Mouse (Mus musculus): ENCODE measurements at regions not wholly inside any gene's neighbourhood (a gene's known extent, or its start where the extent isn't known, plus 50 kb on each side); places are given as distances from the start of the nearest gene placed in this dataset.

DNA sequence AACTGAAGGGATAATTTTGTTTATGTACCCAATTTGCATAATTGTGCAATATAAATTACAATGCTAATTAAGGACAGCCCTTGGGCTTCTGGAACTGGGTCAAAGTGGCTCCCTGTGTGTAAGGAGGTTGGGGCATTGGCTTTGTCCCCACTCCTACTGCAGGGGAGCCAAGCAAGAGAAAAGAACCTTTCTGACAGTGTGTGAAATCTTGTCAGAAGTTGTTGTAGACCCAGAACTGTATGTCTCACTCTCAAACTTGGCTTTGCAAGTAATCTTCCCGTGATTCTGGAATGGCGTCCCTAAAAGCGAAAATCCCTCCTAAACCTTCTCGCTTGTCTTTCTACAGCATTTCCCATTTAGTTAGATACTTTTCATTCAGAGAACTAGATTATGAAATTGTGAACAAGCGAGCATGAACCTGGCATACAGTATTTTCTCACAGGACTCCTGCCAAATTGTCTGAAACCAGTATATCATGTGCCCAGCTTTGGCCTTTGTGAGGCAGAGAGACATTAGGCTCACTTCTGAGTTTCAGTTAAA lies 83.8 kb upstream of the Gm11146 start:
- peak; percentile 1 for DNase-seq

DNA sequence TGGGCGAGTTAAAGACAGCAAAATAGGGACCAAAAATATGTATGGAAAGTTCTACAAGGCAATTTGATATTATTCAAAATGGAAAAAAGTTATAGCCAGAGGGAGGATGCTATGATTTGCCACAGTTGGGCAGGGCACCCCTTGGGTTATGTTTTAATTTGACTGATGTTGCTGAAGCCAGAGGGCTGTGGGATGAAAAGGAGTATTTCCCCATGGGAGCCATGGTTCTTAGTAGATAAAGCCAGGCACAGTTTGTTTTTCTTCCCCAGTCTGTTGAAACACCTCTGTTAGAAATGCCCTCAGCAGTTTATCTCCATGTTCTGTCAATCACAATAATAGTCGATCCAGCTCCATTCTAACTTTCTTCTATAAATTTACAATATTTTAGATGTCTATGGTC lies 82.6 kb upstream of the Gm11146 start:
- no peak for DNase-seq

DNA sequence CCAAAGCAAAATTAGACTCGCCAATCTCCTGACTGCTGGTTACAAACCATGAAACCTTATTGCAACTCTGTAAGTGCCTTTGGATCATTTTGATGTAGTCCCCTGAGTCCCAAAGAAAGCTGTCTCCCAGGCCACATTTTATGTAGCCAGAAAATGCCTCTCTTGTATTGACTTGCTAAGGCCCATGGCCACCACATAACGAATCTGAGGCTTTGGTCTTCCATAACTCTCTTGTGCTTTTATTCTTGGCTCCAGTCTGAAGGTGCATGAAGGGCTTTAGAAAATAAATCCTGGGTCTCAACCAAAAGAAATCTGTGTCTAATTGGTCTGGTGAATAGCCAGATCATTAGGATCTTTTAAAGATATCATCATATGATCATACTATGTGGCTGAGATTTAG lies 77.3 kb upstream of the Gm11146 start:
- no peak for DNase-seq

DNA sequence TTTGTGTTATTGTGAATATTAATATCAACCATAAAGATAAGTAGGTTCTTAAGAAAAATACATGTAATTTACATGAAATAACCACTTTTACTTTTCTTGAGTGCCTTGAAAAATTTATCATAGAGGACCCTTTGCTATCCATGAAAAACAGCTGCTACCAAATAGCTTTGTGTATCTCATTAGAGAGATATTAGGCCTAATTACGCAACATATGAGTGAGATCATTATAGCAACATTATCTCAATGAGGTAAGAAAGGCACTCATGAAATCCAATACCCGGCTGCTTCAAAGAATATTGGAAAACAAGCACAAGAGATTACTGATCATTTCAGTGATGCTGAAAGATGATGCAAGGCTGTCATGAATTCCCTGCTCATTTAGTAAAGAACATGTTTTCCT lies 74.9 kb upstream of the Gm11146 start:
- DNase-seq, result no peak

DNA sequence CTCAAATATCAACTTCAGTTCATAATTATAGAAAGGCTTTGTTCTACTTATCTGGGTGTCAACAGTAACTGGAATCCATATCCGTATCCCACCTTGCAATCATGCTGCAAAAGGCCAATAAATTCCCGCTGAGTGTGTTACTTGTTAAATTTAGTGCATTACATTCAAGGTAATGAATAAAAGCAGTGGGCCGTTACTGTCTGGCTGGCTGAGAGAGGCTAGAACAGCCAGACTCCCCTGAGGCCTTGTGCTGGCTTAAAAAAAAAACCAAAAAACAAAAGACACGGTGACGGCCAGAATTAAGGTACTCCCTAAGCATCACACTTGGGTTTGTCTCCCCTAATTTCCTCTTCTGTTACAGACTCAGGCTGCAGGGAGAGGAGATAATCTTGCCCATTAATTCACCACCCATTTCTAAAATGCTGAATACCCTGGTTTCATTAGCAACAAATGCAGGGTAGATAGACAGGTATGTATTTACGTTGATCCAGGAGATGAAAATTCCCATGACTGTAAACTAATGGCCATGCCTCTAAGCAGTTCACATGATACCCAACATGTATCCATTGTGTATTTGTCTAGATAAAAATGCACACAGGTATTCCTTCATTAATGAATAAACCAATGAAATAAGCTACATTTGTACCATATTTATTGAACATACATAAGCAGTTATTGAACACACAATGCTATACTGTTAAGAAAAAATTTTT lies 74.1 kb upstream of the Gm11146 start:
- DNase-seq, result no peak

DNA sequence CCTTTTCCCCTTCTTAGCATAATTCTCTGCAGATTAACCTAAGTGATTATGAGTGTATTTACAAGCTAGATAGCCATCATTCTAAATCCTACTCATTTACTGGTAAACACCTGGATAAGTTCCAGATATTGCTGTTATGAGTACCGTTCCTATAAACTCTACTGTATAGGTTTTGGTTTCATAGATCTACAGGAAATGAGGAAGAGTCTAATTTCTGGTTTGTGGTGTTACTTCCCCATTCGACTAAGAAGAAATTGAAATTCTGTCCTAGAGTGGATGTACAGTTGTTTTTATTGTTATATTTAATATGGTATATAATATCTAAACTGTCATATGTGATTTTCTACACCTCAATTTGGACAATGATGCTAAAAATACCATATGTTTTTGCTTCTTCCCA lies 69.4 kb upstream of the Gm11146 start:
- DNase-seq, result no peak

DNA sequence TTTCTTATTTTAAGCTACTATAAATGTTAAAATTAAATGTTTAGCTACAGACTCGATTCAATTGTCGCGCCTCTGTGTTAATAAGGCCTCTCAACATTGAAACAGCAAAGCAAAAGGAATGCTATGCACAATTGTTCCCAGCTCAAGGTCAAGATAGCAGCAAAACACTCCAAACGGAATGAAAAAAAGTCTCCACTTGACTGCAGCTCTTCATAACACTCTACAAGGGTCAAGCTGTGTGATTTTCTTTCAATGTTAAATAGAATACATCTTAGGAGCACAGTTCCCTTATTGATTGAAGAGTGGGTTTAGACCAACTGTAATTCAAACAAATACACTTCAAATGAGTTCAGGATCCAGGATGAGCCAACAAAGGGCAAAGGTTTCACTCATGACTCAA lies 63.9 kb upstream of the Gm11146 start:
- DNase-seq, result no peak

DNA sequence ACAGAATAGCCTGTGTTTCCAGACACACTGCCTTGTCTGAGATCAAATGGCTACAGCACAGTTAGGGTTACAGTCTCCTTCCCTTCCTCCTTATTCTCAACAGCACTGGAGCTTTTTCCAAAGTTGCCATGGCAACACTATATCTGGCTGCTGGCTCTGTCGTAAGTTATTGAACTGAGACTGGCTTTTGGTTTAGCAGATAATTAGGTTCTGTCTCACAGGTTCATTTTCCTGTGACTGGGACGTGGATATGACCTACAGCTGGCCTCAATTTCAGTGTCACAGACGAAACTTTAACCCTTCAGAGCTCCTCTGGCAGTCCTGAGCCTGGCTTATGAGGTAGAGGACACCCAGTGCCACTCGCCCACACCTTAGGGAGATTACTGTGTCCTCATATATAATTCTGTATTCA lies 60.2 kb upstream of the Gm11146 start:
- DNase-seq, result no peak

DNA sequence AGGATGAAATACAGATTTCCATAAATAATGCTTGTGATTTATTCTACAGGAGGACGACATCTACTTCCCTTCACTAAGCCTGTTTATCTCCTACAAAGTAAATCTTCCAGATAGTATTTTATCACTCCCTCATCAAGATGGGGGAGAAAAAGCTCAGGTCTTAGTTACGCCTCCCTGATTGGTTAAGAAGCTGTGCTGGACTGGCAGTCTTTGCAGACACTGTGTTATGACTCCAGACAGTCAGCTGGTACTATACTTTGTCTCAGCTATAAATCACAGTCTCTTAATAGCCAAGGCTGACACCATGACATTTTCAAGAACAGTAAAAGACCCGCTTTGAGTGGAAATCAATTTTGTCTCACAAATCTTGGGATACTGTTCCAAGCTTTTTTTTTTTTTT lies 51.4 kb upstream of the Gm11146 start:
- no peak for DNase-seq

Small RNAs in the stretch of these regions (microRNA-seq; reads per million reads assigned to microRNA genes)
- 0 reads per million in 2 experiments for gene Gm25025

Data from adrenal gland, postnatal 25 days (tissue).